Mouse (Mus musculus) midbrain, embryonic 10.5 days (tissue): ENCODE results near the gene Kel. TPM values are rescaled to one million over a fixed set of nuclear protein-coding genes. Genes with fewer than 3 reads are reported as not detected.

Experiments used
- DNase-seq: peaks from one replicate; pipeline ENCODE4 v3.0.0-alpha.2; 2017; ENCODE audit warnings: low spot score
- H3K27ac ChIP-seq: fragments of 300-500 bp; sonication (generic); replicated peaks from 2 replicates; pipeline ENCODE4 v1.5.1; 2016; ENCODE audit warnings: mild to moderate bottlenecking
- H3K27me3 ChIP-seq: fragments of 300-500 bp; sonication (generic); 2 replicates; pipeline ENCODE4 v1.6.1; 2016; ENCODE audit warnings: low read depth, mild to moderate bottlenecking; ENCODE audit not compliant: poor library complexity, severe bottlenecking
- H3K36me3 ChIP-seq: fragments of 300-500 bp; sonication (generic); 2 replicates; pipeline ENCODE4 v1.6.1; 2016; ENCODE audit warnings: mild to moderate bottlenecking, moderate library complexity
- H3K4me1 ChIP-seq: fragments of 300-500 bp; sonication (generic); 2 replicates; pipeline ENCODE4 v1.6.1; 2016
- H3K4me3 ChIP-seq: fragments of 300-500 bp; sonication (generic); 2 replicates; pipeline ENCODE4 v1.5.1; 2016; ENCODE audit warnings: mild to moderate bottlenecking, moderate library complexity
- H3K9me3 ChIP-seq: fragments of 300-500 bp; sonication (generic); replicated peaks from 2 replicates; pipeline ENCODE4 v1.6.1; 2016; ENCODE audit warnings: mild to moderate bottlenecking
- WGBS: fragments of 180-500 bp; shearing (Covaris S2); methylation state at CpG from one replicate; pipeline ENCODE4 v1.1.7; 2016; 5-methylcytosine and 5-hydroxymethylcytosine counted together
- polyA plus RNA-seq: library from polyadenylated mRNA; unstranded; fragments of >200 nt; fragmentation: Nextera tagmentation; extraction: Ambion mirVana; gene quantifications from 2 replicates; pipeline ENCODE4 v1.2.1, GENCODE M21; 2016

Kel gene
- polyA plus RNA-seq, 1 experiment from 2014 or later: 6.6 TPM

DNA sequence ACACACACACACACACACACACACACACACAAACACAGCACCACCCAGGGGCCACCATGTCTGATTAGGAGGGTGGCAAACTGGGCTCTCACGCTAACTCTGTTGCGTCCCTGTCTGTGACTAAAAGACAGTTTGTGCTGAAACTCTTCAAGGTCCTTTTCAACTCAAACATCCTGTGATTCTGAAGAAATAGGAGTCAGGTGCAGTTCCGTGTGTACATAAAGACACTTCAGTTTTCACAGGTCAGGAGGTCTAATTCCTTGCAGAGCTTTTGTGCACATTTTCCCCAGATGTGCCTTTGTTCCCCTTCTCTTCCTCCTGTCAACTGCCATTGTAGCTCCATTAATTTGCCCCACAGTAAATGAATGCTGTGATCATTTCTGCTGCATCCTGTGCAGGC is 63.7 kb downstream of the Kel start:
- no peaks in the 10 kb centered on the region for H3K27me3 ChIP-seq
- H3K4me1 ChIP-seq: no peaks in the 10 kb centered on the region
- H3K27ac ChIP-seq: no peak overlapping the region
- no peaks in the 10 kb centered on the region for H3K36me3 ChIP-seq
- no peaks in the 10 kb centered on the region for H3K9me3 ChIP-seq
- DNase-seq: no peak
- 67% methylated on average over 3 of the region's 3 CpGs for WGBS
- no peak overlapping the region for H3K4me3 ChIP-seq

GRCm38 (mm10) chr6:41637927-41638506 is 66.1 kb downstream of the Kel start:
- Histone ChIP-seq H3K27me3 (no peaks in the 10 kb centered on the region), H3K27ac (no peak overlapping the region), H3K36me3 (no peaks in the 10 kb centered on the region), H3K4me1 (no peaks in the 10 kb centered on the region), H3K9me3 (no peaks in the 10 kb centered on the region), H3K4me3 (no peak overlapping the region)
- no peak for DNase-seq
- 88% methylated on average over 6 of the region's 6 CpGs for WGBS

DNA sequence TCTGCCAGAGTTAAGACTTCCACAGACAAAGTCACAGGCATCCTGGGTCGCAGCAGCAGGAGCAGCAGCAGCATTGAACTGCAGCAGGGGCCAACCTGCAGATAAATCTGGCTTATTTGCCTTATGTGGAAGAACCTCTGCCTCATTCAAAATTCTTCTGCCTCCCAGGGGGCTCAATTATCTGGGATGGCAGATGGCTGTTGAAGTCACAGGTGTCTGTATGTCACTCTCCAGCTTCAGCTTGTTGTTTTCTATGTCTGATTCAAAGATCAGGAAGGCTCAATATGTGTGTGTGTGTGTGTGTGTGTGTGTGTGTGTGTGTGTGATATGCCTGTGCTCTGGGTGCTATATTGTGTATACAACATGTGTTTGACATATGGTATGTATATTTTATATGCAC is 66.7 kb downstream of the Kel start:
- no peak for DNase-seq
- WGBS: 29% methylated on average over 1 of the region's 1 CpGs
- Histone ChIP-seq H3K27me3 (no peaks in the 10 kb centered on the region), H3K4me1 (no peaks in the 10 kb centered on the region), H3K36me3 (no peaks in the 10 kb centered on the region), H3K27ac (no peak overlapping the region), H3K4me3 (no peak overlapping the region), H3K9me3 (no peaks in the 10 kb centered on the region)

Other genes with a start within 250 kb of the Kel start
- gene Prss1, start 245.4 kb downstream of the Kel start, polyA plus RNA-seq: not detected in 2 replicates
- not detected in 2 replicates for gene Prss2, start 182.6 kb downstream of the Kel start, polyA plus RNA-seq
- 13.9 and 17.0 TPM in 2 replicates for gene Ephb6, start 98.9 kb downstream of the Kel start, polyA plus RNA-seq
- gene Trpv6, start 67.9 kb downstream of the Kel start, polyA plus RNA-seq: 0.10 and 0.27 TPM in 2 replicates
- gene Trpv5, start 23.6 kb downstream of the Kel start, polyA plus RNA-seq: not detected in 2 replicates
- not detected in 2 replicates for gene Llcfc1, start 19.9 kb downstream of the Kel start, polyA plus RNA-seq
- gene Olfr459, start 70.8 kb upstream of the Kel start, polyA plus RNA-seq: not detected in 2 replicates
- gene Pip, start 143.2 kb upstream of the Kel start, polyA plus RNA-seq: not detected in 2 replicates
- gene Sval2, start 148.7 kb upstream of the Kel start, polyA plus RNA-seq: not detected in 2 replicates
- gene Sval1, start 247.3 kb upstream of the Kel start, polyA plus RNA-seq: not detected in 2 replicates